Mouse (Mus musculus): Measurements from ENCODE around the gene Igfbp2.

GRCm38 (mm10) chr1:72839791-72840190 is 15.5 kb downstream of the Igfbp2 start:
- no peak for TF ChIP-seq CTCF (IDR thresholded peaks at IDR 0.05; ENCODE audit: low read depth)
- TF ChIP-seq EP300 (IDR thresholded peaks at IDR 0.05; ENCODE audit: low read depth): no peak
